ENCODE assay signal across 18 mouse cellular contexts in genomic region chr9:96505156-96505555, GRCm38 (mm10). TPM values are rescaled to one million over a fixed set of nuclear protein-coding genes. Genes with fewer than 3 reads are reported as not detected.
DNase-seq lines count a peak whose midpoint lies in the region; ATAC-seq and TF ChIP-seq lines count a peak whose summit lies in the region.
"Had no signal": no experiment of that assay in that cellular context is flagged by ENCODE, and none has a peak within 500 bp of the region (broad histone marks: within the 10 kb centered on the region; RNA-seq: fewer than 3 reads in every experiment).

No protein-coding gene starts in this region.

- no peak overlapping the region for H3K4me3 ChIP-seq in forebrain, embryonic 10.5 days
- H3K4me3 ChIP-seq in forebrain, embryonic 16.5 days (replicated peaks; ENCODE audit: low read length): no peak overlapping the region
- no peak overlapping the region for H3K4me3 ChIP-seq in kidney, postnatal 0 days (replicated peaks; ENCODE audit: low read depth, low read length)
- H3K4me3 ChIP-seq in embryonic facial prominence, embryonic 14.5 days (ENCODE audit: low read depth, low read length): no peak overlapping the region
- H3K4me3 ChIP-seq in midbrain, postnatal 0 days (ENCODE audit: low read depth, low read length): no peak overlapping the region
- H3K4me3 ChIP-seq: limb, embryonic 12.5 days; liver, embryonic 13.5 days had no signal

- no peak for TF ChIP-seq CTCF in kidney, postnatal 0 days (IDR thresholded peaks at IDR 0.05; ENCODE audit: low read depth)
- TF ChIP-seq CTCF in midbrain, postnatal 0 days (IDR thresholded peaks at IDR 0.05): no peak

- no peaks in the 10 kb centered on the region for H3K27me3 ChIP-seq in forebrain, embryonic 10.5 days (ENCODE audit: poor library complexity, severe bottlenecking)
- no peaks in the 10 kb centered on the region for H3K27me3 ChIP-seq in forebrain, embryonic 16.5 days (replicated peaks; ENCODE audit: control insufficient read depth, insufficient read depth, low read length)
- no peaks in the 10 kb centered on the region for H3K27me3 ChIP-seq in kidney, postnatal 0 days (ENCODE audit: insufficient read depth, low read length)
- no peaks in the 10 kb centered on the region for H3K27me3 ChIP-seq in embryonic facial prominence, embryonic 14.5 days (replicated peaks; ENCODE audit: control insufficient read depth, insufficient read depth, low read length)
- no peaks in the 10 kb centered on the region for H3K27me3 ChIP-seq in midbrain, postnatal 0 days (ENCODE audit: insufficient read depth, low read length)
- H3K27me3 ChIP-seq: limb, embryonic 12.5 days; liver, embryonic 13.5 days had no signal

- H3K9ac ChIP-seq in forebrain, embryonic 16.5 days (replicated peaks; ENCODE audit: low read depth, low read length): no peak overlapping the region
- no peak overlapping the region for H3K9ac ChIP-seq in kidney, postnatal 0 days (ENCODE audit: low read depth, low read length)
- H3K9ac ChIP-seq in embryonic facial prominence, embryonic 14.5 days (ENCODE audit: low read depth, low read length): no peak overlapping the region
- no peak overlapping the region for H3K9ac ChIP-seq in midbrain, postnatal 0 days (replicated peaks; ENCODE audit: low read length, poor library complexity, severe bottlenecking)
- H3K9ac ChIP-seq: limb, embryonic 12.5 days; liver, embryonic 13.5 days; lung, embryonic 14.5 days had no signal

- H3K27ac ChIP-seq in forebrain, embryonic 10.5 days: 0 out of 2 replicates have a peak overlapping the region, but pooled peaks have one; percentile 53
- H3K27ac ChIP-seq in forebrain, embryonic 16.5 days (ENCODE audit: low read length): no peak overlapping the region
- H3K27ac ChIP-seq in kidney, postnatal 0 days: peak overlapping the region; percentile 84
- peak overlapping the region; percentile 30 for H3K27ac ChIP-seq in embryonic facial prominence, embryonic 14.5 days (replicated peaks; ENCODE audit: low read depth, low read length)
- 0 out of 2 replicates have a peak overlapping the region, but pooled peaks have one; percentile 48 for H3K27ac ChIP-seq in midbrain, postnatal 0 days (ENCODE audit: low read depth, low read length)
- H3K27ac ChIP-seq: limb, embryonic 12.5 days; liver, embryonic 13.5 days had no signal

- WGBS in forebrain, embryonic 10.5 days: 93% methylated on average over 4 of the region's 4 CpGs
- 86% methylated on average over 4 of the region's 4 CpGs for WGBS in forebrain, embryonic 16.5 days
- WGBS in kidney, postnatal 0 days: 92% methylated on average over 4 of the region's 4 CpGs
- WGBS in embryonic facial prominence, embryonic 14.5 days: 82% methylated on average over 4 of the region's 4 CpGs
- 98% methylated on average over 4 of the region's 4 CpGs for WGBS in midbrain, postnatal 0 days

- intact Hi-C loops in gastrocnemius, postnatal 36 days (cut with DNase I): no loop called here

- peaks cover 26% of the 10 kb centered on the region for H3K4me1 ChIP-seq in forebrain, embryonic 10.5 days
- peaks cover 5% of the 10 kb centered on the region; the same call in 1 of the 2 replicates for H3K4me1 ChIP-seq in forebrain, embryonic 16.5 days (replicated peaks; ENCODE audit: control insufficient read depth, insufficient read depth, low read length)
- 0 out of 2 replicates have a peak, but pooled peaks cover 10% of the 10 kb centered on the region for H3K4me1 ChIP-seq in kidney, postnatal 0 days (replicated peaks; ENCODE audit: insufficient read depth, low read length)
- H3K4me1 ChIP-seq in embryonic facial prominence, embryonic 14.5 days (ENCODE audit: control insufficient read depth, insufficient read depth, low read length): peaks cover 3% of the 10 kb centered on the region
- peaks cover 4% of the 10 kb centered on the region; the same call in 1 of the 2 replicates for H3K4me1 ChIP-seq in midbrain, postnatal 0 days (ENCODE audit: insufficient read depth, low read length)

- no peak for ATAC-seq in forebrain, embryonic 16.5 days
- no peak for ATAC-seq in kidney, postnatal 0 days (replicated peaks; ENCODE audit: low FRiP score, low read depth)
- no peak for ATAC-seq in embryonic facial prominence, embryonic 14.5 days (ENCODE audit: low read depth)
- no peak for ATAC-seq in midbrain, postnatal 0 days (ENCODE audit: low FRiP score)
- ATAC-seq: activated CD4-positive, CD25-positive, alpha-beta regulatory T cell, adult 4 months had no signal

- peaks cover 7% of the 10 kb centered on the region; the same call in 1 of the 2 replicates for H3K9me3 ChIP-seq in forebrain, embryonic 10.5 days
- no peaks in the 10 kb centered on the region for H3K9me3 ChIP-seq in forebrain, embryonic 16.5 days (ENCODE audit: control insufficient read depth, low read length)
- no peaks in the 10 kb centered on the region for H3K9me3 ChIP-seq in kidney, postnatal 0 days (replicated peaks; ENCODE audit: low read length)
- no peaks in the 10 kb centered on the region for H3K9me3 ChIP-seq in embryonic facial prominence, embryonic 14.5 days (ENCODE audit: control insufficient read depth, low read length)
- no peaks in the 10 kb centered on the region for H3K9me3 ChIP-seq in midbrain, postnatal 0 days (ENCODE audit: low read length)
- H3K9me3 ChIP-seq: liver, embryonic 13.5 days had no signal

- H3K36me3 ChIP-seq in forebrain, embryonic 10.5 days (replicated peaks): no peaks in the 10 kb centered on the region
- H3K36me3 ChIP-seq in forebrain, embryonic 16.5 days (ENCODE audit: control insufficient read depth, insufficient read depth): no peaks in the 10 kb centered on the region
- H3K36me3 ChIP-seq in kidney, postnatal 0 days (ENCODE audit: insufficient read depth, low read length): no peaks in the 10 kb centered on the region
- no peaks in the 10 kb centered on the region for H3K36me3 ChIP-seq in embryonic facial prominence, embryonic 14.5 days (ENCODE audit: control insufficient read depth, insufficient read depth, low read length)
- H3K36me3 ChIP-seq in midbrain, postnatal 0 days (ENCODE audit: insufficient read depth, low read length): no peaks in the 10 kb centered on the region
- H3K36me3 ChIP-seq: G1E; limb, embryonic 12.5 days; liver, embryonic 13.5 days had no signal

- DNase-seq in forebrain, embryonic 10.5 days (ENCODE audit: extremely low spot score, low spot score): no peak
- DNase-seq in kidney, postnatal 0 days (ENCODE audit: low spot score): no peak
- DNase-seq in kidney, postnatal 14 days: no peak
- no peak for DNase-seq in embryonic facial prominence, embryonic 14.5 days (ENCODE audit: low spot score)
- DNase-seq in midbrain, postnatal 0 days (ENCODE audit: low spot score): no peak
- DNase-seq in gastrocnemius, postnatal 36 days: no peak
- no peak for DNase-seq in adrenal gland, adult 2 months
- DNase-seq: adrenal gland, postnatal 14 days; liver, embryonic 13.5 days; lung, embryonic 14.5 days had no signal

- no peak overlapping the region for H3K4me2 ChIP-seq in forebrain, embryonic 16.5 days (ENCODE audit: low read length)
- no peak overlapping the region for H3K4me2 ChIP-seq in kidney, postnatal 0 days (ENCODE audit: low read length)
- H3K4me2 ChIP-seq in embryonic facial prominence, embryonic 14.5 days (ENCODE audit: low read depth, low read length): no peak overlapping the region
- H3K4me2 ChIP-seq in midbrain, postnatal 0 days (ENCODE audit: low read depth, low read length, poor library complexity, severe bottlenecking): no peak overlapping the region
- H3K4me2 ChIP-seq: liver, embryonic 13.5 days; lung, embryonic 14.5 days had no signal

RNA-seq across cellular contexts. Expression of gene Gm28729, which starts 19.9 kb away (rescaled TPM):
- polyA plus RNA-seq in forebrain, embryonic 10.5 days (2016; fragmentation: Nextera tagmentation; extraction: Ambion mirVana): not detected in 2 replicates
- 0.24 and 0.36 TPM in 2 replicates for polyA plus RNA-seq in forebrain, embryonic 16.5 days (2015; fragmentation: Nextera tagmentation; extraction: Ambion mirVana)
- polyA plus RNA-seq in kidney, postnatal 0 days (2015; fragmentation: Nextera tagmentation; extraction: Ambion mirVana): 0.09 TPM in 1 of 2 replicates, not detected in the other
- 0.13 and 0.64 TPM in 2 replicates for polyA plus RNA-seq in embryonic facial prominence, embryonic 14.5 days (2014; fragmentation: Nextera tagmentation; extraction: Ambion mirVana)
- total RNA-seq in midbrain, postnatal 0 days (2014; rRNA removed): 0.57 and 0.60 TPM in 2 replicates
- 0.20 and 0.47 TPM in 2 replicates for polyA plus RNA-seq in midbrain, postnatal 0 days (2015; fragmentation: Nextera tagmentation; extraction: Ambion mirVana)
- total RNA-seq in gastrocnemius, postnatal 36 days (2021): under 1 TPM in 1 of 2 experiments, not detected in 1; 0.26 TPM
- under 1 TPM in 1 of 2 experiments, not detected in 1; 0.14 TPM for total RNA-seq in adrenal gland, adult 2 months (2021)
- not detected in 2 replicates for polyA plus RNA-seq in adrenal gland, adult 2 months (2012; rRNA removed)
- total RNA-seq: adrenal gland, postnatal 14 days; hematopoietic stem cell, adult 5-6 weeks; megakaryocyte-erythroid progenitor cell, adult 5-6 weeks had no signal
- polyA plus RNA-seq: activated CD4-positive, CD25-positive, alpha-beta regulatory T cell, adult 4 months; G1E; heart, embryonic 16.5 days; limb, embryonic 12.5 days; liver, embryonic 13.5 days; lung, embryonic 14.5 days; small intestine, adult 2 months had no signal

RNA-seq across cellular contexts. Expression of gene Rnf7, which starts 26.7 kb away (rescaled TPM):
- polyA plus RNA-seq in forebrain, embryonic 10.5 days (2016; fragmentation: Nextera tagmentation; extraction: Ambion mirVana): 269 and 273 TPM in 2 replicates
- 179 TPM in 2 replicates for polyA plus RNA-seq in forebrain, embryonic 16.5 days (2015; fragmentation: Nextera tagmentation; extraction: Ambion mirVana)
- polyA plus RNA-seq in kidney, postnatal 0 days (2015; fragmentation: Nextera tagmentation; extraction: Ambion mirVana): 241 and 255 TPM in 2 replicates
- 273 and 278 TPM in 2 replicates for polyA plus RNA-seq in embryonic facial prominence, embryonic 14.5 days (2014; fragmentation: Nextera tagmentation; extraction: Ambion mirVana)
- total RNA-seq in midbrain, postnatal 0 days (2014; rRNA removed): 267 and 406 TPM in 2 replicates
- 215 and 217 TPM in 2 replicates for polyA plus RNA-seq in midbrain, postnatal 0 days (2015; fragmentation: Nextera tagmentation; extraction: Ambion mirVana)
- total RNA-seq in gastrocnemius, postnatal 36 days (2021): 10 to 100 TPM; 63.7 to 73.1 TPM
- total RNA-seq in adrenal gland, adult 2 months (2021): 100 to 1,000 TPM in 1 of 2 experiments, 10 to 100 TPM in 1; 63.7 to 101 TPM
- 76.4 and 110 TPM in 2 replicates for polyA plus RNA-seq in adrenal gland, adult 2 months (2012; rRNA removed)
